Mouse (Mus musculus) left cerebral cortex, adult 11 months (tissue): ENCODE measurements around the gene Prss45.

Experiments
- DNase-seq: peaks from one replicate; pipeline ENCODE4 v3.0.0; 2022; ENCODE audit warnings: low spot score

Gene Prss45

GRCm38 (mm10) chr9:110858523-110858922 lies 24.1 kb downstream of the Prss45 start:
- no peak for DNase-seq

- no peak for DNase-seq
Observed at GRCm38 (mm10) chr9:110858967-110859596, 24.7 kb downstream of the Prss45 start.

- no peak for DNase-seq
Observed at GRCm38 (mm10) chr9:110871030-110871429, 36.6 kb downstream of the Prss45 start.

GRCm38 (mm10) chr9:110873681-110874659 lies 39.6 kb downstream of the Prss45 start:
- no peak for DNase-seq

GRCm38 (mm10) chr9:110874660-110875191 lies 40.3 kb downstream of the Prss45 start:
- DNase-seq: no peak

GRCm38 (mm10) chr9:110875288-110875695 lies 40.9 kb downstream of the Prss45 start:
- no peak for DNase-seq

GRCm38 (mm10) chr9:110877353-110877752 lies 43.0 kb downstream of the Prss45 start:
- no peak for DNase-seq

- no peak for DNase-seq
Observed at GRCm38 (mm10) chr9:110877888-110878287, 43.5 kb downstream of the Prss45 start.

GRCm38 (mm10) chr9:110879191-110879920 lies 45.0 kb downstream of the Prss45 start, which contains the start of gene Als2cl:
Als2cl (plus strand) TSS chr9:110879870.
- no peak for DNase-seq

GRCm38 (mm10) chr9:110879998-110880561 lies 45.7 kb downstream of the Prss45 start, which contains the start of gene Tmie:
Tmie (minus strand) TSS chr9:110880113.
- DNase-seq: no peak

GRCm38 (mm10) chr9:110880772-110881171 lies 46.4 kb downstream of the Prss45 start:
- no peak for DNase-seq

- DNase-seq: no peak
Observed at GRCm38 (mm10) chr9:110881953-110882352, 47.6 kb downstream of the Prss45 start.

- no peak for DNase-seq
Observed at GRCm38 (mm10) chr9:110887388-110888303, 53.3 kb downstream of the Prss45 start.

GRCm38 (mm10) chr9:110888935-110889334 lies 54.5 kb downstream of the Prss45 start:
- no peak for DNase-seq

- no peak for DNase-seq
Observed at GRCm38 (mm10) chr9:110890026-110890783, 55.8 kb downstream of the Prss45 start.
